Mouse (Mus musculus): Measurements from ENCODE around the gene Arl10. TPM values are rescaled to one million over a fixed set of nuclear protein-coding genes. Genes with fewer than 3 reads are reported as not detected.

The Arl10 gene
- polyA plus RNA-seq, 1 experiment from 2014 or later: 84.9 TPM

DNA sequence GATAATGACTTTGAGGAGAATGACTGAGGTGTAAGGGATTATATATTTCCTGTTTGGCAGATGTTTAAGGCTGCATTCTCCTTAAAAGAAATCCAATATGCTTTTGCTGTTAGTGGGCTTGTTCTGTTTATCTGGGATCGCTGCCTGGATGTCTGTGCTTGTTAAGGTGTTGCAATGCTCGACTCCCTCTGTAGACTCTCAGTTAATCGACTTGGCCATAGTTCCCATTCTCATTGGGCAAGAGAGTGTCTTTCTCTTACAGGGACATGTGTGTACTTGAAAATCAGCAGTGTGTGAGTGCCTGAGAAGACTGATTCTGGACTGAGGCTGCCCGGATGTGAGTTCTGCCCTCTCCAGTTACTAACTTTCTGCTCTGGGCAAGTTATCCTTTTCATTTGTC is 54.3 kb downstream of the Arl10 start:
- H3K4me1 ChIP-seq (replicated peaks): peaks cover 6% of the 10 kb centered on the region
- ATAC-seq: no peak
- 0 out of 2 replicates have a peak, but pooled peaks cover 5% of the 10 kb centered on the region for H3K36me3 ChIP-seq
- H3K27me3 ChIP-seq: no peaks in the 10 kb centered on the region
- no peak overlapping the region for H3K4me2 ChIP-seq (replicated peaks)
- H3K9ac ChIP-seq (replicated peaks): no peak overlapping the region
- 90% methylated on average over 4 of the region's 4 CpGs for WGBS
- H3K9me3 ChIP-seq: no peaks in the 10 kb centered on the region
- H3K27ac ChIP-seq: no peak overlapping the region
- H3K4me3 ChIP-seq (replicated peaks): no peak overlapping the region

Small RNA genes within 50 kb of the gene (microRNA-seq; reads per million reads assigned to microRNA genes)
- not detected for gene Gm24195

Other genes starting within 250 kb of the Arl10 start
- 28.0 and 31.0 TPM in 2 replicates for gene Cplx2, start 203.7 kb upstream of the Arl10 start, polyA plus RNA-seq (2015; fragmentation: Nextera tagmentation; extraction: Ambion mirVana)
- 121 and 126 TPM in 2 replicates for gene Thoc3, start 106.2 kb upstream of the Arl10 start, polyA plus RNA-seq (2015; fragmentation: Nextera tagmentation; extraction: Ambion mirVana)
- 18.9 and 21.3 TPM in 2 replicates for gene Simc1, start 71.2 kb upstream of the Arl10 start, polyA plus RNA-seq (2015; fragmentation: Nextera tagmentation; extraction: Ambion mirVana)
- gene 4833439L19Rik, start 9.6 kb upstream of the Arl10 start, polyA plus RNA-seq (2015; fragmentation: Nextera tagmentation; extraction: Ambion mirVana): 269 and 271 TPM in 2 replicates
- gene Nop16, start 15.1 kb downstream of the Arl10 start, polyA plus RNA-seq (2015; fragmentation: Nextera tagmentation; extraction: Ambion mirVana): 51.2 and 53.2 TPM in 2 replicates
- 212 and 224 TPM in 2 replicates for gene Higd2a, start 15.2 kb downstream of the Arl10 start, polyA plus RNA-seq (2015; fragmentation: Nextera tagmentation; extraction: Ambion mirVana)
- 84.2 and 91.1 TPM in 2 replicates for gene Cltb, start 36.3 kb downstream of the Arl10 start, polyA plus RNA-seq (2015; fragmentation: Nextera tagmentation; extraction: Ambion mirVana)
- 74.9 and 79.7 TPM in 2 replicates for gene Faf2, start 46.8 kb downstream of the Arl10 start, polyA plus RNA-seq (2015; fragmentation: Nextera tagmentation; extraction: Ambion mirVana)
- 93.7 and 109 TPM in 2 replicates for gene Rnf44, start 118.9 kb downstream of the Arl10 start, polyA plus RNA-seq (2015; fragmentation: Nextera tagmentation; extraction: Ambion mirVana)
- 0.15 TPM in 2 replicates for gene Cdhr2, start 126.4 kb downstream of the Arl10 start, polyA plus RNA-seq (2015; fragmentation: Nextera tagmentation; extraction: Ambion mirVana)
- gene Gprin1, start 174.9 kb downstream of the Arl10 start, polyA plus RNA-seq (2015; fragmentation: Nextera tagmentation; extraction: Ambion mirVana): 5.1 and 5.8 TPM in 2 replicates
- 8.9 and 10.0 TPM in 2 replicates for gene Sncb, start 191.6 kb downstream of the Arl10 start, polyA plus RNA-seq (2015; fragmentation: Nextera tagmentation; extraction: Ambion mirVana)
- not detected in 2 replicates for gene Eif4e1b, start 209.0 kb downstream of the Arl10 start, polyA plus RNA-seq (2015; fragmentation: Nextera tagmentation; extraction: Ambion mirVana)
- gene Tspan17, start 214.4 kb downstream of the Arl10 start, polyA plus RNA-seq (2015; fragmentation: Nextera tagmentation; extraction: Ambion mirVana): 28.3 and 30.5 TPM in 2 replicates

Data from midbrain, embryonic 13.5 days (tissue).